Mouse (Mus musculus) heart, adult 18-20 months (tissue): ENCODE measurements around the gene Tspan5. TPM values are rescaled to one million over a fixed set of nuclear protein-coding genes. Genes with fewer than 3 reads are reported as not detected.

Experiments
- DNase-seq, 2 experiments: peaks; one replicate each; pipeline ENCODE4 v3.0.0; 2021 to 2022; ENCODE audit warnings: mixed read lengths in 1 of 2
- long read RNA-seq, 2 experiments: library from polyadenylated mRNA; stranded (forward); transcript quantifications; one replicate each; pipeline ENCODE4 v2.0.0; 2021
- total RNA-seq, 2 experiments: library from RNA; stranded (reverse); gene quantifications; 2 replicates each; pipeline ENCODE4 v1.2.3; 2021

Tspan5 gene
- 1 to 10 TPM; 6.4 to 6.9 TPM for total RNA-seq
- long read RNA-seq, experiment 1, full-length matches to known transcripts = 5 of 6 reads
- long read RNA-seq, experiment 1, partial matches to known transcripts = 0 of 6 reads
- long read RNA-seq, experiment 1, other reads (novel, unspliced or antisense) = 1 of 6 reads
- long read RNA-seq, experiment 2, full-length matches to known transcripts = 3 of 5 reads
- long read RNA-seq, experiment 2, partial matches to known transcripts = 0 of 5 reads
- long read RNA-seq, experiment 2, other reads (novel, unspliced or antisense) = 2 of 5 reads

DNA sequence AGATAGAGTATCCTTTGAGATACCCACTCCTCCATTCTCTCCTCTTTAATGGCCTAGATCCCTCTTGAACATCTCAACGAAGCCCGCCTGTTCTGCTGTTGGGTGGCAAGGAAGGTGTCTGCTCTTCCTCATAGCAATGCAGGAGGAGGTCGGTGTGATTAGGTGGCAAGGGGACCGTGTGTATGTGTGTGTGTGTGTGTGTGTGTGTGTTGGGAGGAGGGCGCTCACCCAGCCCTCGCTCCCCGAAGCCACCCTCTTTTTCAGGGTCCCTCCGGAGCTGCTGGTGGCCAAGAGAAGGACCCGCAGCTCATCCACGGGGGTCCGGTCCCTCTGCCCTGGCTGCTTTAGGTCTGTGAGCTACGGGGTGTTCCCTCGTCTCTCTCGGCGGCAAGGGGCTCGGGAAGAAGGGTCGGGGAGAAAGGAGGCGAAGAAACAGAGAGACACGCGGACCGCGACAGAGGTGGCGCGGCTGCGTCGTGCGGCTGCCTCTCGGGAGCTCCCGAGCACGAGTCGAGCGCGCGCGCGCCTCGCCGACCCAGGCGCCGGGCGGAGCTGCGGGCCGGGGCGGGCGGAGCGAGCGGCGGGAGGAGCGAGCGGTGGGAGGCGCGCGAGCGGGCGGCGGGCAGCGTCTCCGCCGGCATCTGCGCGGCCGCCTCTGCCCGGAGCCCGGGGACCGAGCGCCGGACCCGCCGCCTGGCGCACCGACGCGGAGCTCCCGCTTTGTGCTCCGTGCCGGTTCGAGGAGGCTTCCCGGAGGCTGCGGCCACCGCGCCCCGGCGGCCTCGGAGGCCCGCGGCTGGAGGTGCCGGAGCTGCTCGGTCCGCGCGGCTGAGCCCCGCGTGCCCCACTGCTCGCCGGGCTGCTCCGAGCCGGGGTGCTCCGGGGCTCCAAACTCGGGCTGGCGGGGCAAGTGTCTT is at the start of gene Tspan5:
Tspan5 (plus strand) TSS at position 547 of the 917 bp plus-strand sequence.
- DNase-seq = peak; percentile 75 to 83

DNA sequence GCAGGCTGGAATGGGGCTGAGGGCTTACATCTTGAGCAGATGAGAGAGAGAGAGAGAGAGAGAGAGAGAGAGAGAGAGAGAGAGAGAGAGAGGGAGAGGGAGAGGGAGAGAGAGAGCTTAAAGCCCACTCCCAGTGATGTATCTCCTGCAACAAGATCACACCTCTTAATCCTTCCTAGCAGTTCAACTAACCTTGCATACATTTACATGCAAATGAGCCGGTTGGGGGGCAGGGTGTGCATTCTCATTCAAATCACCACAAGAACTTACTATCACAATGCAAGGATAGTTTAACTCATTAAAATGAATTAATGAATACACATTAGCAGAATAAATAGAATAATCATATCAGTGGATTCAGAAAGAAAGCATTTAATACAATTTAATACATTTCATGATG is 49.7 kb upstream of the Tspan5 start:
- DNase-seq = no peak

DNA sequence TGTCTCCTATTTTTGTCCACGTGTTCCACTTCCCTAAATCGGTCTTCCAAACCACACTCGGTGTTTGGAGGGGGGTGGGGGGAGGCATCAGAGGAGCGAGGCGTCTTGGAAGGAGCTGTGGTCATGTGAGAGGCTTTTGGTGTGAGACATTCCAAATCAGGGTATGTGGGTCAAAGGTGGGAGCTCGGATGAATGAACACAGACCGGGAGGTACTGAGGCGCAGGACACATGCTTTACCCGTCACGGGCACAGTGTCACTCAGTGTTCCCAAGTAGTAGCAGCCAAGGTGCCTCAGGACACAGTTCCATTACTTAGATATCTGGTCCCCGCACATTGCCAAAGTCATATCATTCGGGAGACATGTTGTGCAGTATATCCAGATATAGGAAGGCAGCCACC is 38.6 kb upstream of the Tspan5 start:
- DNase-seq = no peak

DNA sequence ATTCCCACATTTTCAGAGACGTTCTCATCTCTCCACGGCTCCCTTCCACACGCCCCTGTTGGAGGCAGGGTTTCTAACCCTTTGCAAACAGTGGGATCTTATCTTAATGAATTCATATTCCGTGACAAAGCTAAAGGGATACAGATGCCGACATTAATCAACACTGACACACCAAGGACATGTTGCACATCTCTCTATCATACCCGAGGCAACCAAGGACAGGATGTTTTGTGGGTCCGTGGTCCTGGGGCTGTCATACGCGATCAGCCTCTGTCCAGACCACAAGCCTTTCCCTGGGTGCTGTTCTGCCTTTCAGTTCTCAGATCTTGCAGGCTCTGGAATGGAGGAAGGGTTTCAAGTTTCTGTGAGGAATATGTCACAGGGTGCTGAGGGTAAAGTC is 37.5 kb upstream of the Tspan5 start:
- DNase-seq = no peak

DNA sequence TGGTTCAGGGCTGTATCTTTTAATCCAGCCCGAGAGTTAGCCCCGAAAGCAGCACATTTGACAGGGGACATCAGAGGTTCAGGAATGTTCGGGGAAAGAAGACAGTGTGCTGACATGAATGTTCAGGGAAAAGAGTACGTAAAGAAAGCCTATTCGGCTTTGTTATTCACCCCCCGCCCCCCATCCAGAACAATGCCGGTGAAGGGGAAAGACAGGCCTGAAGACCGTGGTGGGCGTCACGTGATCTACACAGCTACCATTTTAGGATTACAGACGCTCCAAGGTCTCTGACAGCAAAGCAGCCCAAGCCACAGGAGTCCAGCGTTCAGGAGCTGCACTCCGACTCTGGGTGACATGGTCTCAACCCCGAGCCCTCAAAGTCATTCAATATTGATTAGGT is 36.1 kb upstream of the Tspan5 start:
- no peak for DNase-seq

DNA sequence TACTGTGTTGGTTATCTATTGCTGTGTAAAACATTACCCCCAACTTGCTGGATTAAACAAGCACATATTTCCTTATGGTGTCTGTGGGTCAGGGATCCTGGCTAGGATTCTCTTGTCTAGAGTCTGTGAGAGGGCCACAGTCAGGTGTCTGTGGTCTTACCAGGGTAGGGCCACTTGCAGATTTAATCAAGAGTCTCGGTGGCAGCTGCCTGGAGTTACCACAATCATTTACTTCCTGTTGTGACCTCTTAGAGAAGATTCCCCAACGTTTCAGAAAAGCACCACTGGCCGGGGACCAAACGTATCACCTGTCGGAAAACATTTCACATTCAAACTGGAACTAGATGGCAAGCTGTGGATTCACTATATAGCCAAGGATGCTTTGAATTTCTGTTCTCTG is 32.8 kb upstream of the Tspan5 start:
- DNase-seq = no peak

DNA sequence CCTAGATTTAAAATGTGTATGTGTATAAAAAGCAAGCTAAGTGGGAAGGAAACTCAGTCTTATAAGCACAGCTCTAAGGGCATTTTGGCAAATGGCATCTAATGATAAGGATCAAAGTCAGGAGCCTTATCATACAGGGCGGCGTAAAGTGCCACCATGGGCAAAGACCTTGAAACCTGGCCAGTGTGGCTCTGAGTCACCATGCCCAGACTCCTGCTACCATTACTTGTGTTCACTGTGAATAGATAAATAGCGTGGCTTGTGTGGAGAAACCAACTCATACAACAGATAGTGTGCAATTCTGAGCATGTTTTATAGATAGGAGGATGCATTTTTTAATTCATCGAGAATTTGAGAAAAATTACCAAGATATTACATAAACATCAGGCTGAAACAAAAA is 30.0 kb upstream of the Tspan5 start:
- no peak for DNase-seq

DNA sequence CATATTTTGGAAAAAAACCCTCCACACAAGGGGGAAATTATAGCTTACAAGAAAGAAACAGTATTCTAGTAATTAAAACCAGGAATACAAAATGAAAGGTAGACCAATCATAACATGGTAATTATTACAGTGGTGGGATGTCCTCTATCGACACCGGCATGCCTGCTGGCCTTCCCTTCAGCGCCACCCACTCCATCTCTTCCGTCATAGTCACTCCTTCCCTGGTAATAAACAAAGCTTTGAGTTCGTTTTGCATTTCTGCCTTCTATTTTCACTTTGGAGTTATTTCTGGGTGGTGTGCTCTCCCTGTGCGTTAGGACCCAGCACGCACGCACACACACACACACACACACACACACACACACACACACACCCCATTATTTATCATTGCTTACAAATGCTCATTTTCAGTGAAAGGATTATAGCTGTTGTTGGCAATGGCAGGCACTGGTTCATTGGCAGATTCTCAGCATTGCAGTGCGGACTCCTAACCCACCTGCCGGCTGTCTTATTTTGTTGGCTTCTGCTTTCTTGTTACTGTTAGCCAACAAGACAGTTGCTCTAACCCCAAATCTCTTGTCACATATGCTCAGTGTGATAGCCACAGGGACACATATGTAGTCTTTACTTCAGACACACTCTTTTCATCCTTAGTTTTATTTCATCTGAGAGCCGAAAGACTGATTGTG is 29.4 kb upstream of the Tspan5 start:
- DNase-seq = no peak

DNA sequence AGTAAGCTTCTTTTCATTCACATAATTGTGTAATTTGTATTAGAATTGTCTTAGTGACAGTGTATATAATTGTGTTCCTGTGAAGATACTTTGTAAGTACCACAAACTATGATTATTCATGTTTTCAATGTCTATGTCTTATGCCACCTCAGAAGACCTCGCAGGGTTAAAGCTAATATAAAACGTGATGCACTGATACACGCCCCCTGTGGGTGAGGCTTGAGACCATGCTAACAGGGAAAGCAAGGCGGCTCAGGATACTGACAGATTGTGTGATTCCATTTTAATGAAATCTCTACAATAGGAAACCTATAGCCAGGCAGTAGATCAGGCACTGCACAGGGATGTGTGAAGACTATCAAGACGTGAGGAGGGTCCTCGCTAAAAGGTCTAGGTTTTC is 28.9 kb upstream of the Tspan5 start:
- no peak for DNase-seq

DNA sequence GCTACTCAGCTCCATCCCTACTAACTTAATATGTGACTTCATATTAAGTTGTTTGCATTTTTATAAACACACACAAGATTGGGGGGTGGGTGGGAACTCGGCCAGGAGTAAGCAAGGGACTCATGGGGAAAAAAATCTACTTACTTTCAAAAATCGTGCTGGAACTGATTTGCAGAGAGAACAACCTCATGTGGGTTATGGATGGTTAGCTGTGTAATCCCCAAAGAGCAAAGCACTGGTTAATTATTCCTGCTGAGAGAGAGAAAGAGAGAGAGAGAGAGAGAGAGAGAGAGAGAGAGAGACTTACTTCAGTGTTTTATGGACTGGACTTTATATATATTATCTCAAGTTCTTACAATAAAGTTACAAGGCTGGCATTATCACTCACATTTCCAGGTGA is 27.2 kb upstream of the Tspan5 start:
- no peak for DNase-seq

DNA sequence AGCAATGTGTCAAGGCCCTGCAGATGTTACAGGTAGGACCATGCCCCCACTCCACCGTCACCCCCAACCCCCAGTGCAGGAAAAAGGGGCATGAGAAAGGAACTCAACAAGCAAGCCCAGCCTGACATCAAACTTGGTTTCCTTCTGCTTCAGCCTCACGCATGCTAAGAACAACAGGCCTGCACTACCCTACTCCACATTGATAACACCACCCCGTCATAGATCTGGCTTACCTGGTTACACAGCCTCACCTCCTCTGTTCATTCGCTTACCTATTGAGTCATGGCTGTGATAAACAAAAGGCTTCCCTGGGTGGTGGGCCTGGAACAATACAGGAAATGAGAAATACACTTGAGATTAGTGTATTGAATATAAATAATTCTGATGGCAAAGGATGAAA is 26.8 kb upstream of the Tspan5 start:
- no peak for DNase-seq

DNA sequence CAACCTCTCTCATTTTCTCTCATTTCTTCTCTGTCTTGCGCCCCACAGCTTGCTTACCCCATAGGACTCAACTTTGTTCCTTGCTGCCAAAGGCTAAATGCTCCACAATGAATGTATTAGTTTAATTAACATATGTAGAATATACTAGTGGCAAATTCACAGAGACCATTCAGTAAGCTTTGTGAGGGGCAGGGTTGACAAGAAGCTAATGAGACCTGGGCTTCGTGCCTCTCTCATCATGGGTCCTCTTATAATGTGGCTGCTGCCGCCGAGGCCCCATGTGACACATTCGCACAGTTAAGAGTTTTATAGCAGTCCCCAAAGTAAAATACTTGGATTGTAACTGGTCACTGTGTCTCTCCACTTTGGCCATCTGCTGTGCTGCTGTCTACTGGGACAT is 25.0 kb upstream of the Tspan5 start:
- DNase-seq = no peak

DNA sequence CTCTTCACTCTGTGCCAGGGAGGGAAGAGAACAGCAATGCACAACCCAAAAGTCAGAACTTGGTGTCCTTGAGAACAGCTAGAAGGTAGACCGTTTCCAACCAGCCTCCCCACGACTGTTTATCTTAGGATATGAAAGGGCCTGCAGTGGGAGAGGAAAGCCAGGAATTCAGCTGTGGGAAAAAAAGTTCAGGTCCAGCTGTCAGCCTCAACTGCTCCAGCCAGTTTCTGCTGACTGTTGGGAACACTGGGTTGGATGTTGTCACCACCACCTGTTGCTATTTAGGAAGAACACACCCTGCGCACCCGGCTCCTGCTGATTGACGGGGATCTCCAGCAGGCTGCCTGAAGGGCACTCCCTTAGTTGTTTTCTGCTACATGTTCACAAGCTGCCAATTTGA is 19.8 kb upstream of the Tspan5 start:
- DNase-seq = peak in 1 of 2 experiments; percentile 6

DNA sequence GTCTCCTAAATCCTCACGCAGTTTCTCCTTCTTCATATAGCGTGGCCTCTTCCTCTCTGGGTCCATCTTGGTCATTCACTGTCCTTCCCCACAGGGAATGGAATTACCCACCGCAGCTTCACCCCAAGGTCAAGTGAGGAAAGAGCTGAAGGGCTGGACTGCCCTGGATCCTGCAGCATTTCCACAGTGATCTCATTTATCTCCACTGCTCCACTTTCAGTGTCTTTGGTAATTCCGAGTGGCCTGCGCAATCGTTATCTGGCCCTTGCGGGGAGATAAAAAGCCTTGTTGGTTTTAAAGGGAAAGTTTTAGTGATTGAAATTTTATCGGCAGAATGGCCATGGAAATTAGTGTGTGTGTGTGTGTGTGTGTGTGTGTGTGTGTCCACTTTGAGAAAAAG is 14.4 kb upstream of the Tspan5 start:
- DNase-seq = no peak

DNA sequence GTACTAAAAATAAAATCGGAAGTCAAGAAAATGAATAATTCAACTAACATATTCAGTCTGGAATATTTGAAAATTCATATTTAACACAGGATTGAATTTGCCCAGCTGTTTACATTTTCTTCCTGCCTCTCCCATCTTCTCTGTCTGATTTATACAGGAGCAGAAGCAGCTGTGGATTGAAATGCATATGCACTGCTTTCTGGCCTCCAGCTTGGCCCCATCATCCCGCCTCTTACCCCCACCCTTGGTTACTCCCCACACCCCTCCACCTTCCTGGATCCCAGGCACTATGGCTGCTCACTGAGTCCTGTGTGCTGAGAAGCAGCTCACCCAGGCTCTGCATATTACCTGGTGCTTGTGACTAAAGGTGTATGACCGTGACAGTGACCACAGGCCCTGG is 13.2 kb upstream of the Tspan5 start:
- DNase-seq = no peak

DNA sequence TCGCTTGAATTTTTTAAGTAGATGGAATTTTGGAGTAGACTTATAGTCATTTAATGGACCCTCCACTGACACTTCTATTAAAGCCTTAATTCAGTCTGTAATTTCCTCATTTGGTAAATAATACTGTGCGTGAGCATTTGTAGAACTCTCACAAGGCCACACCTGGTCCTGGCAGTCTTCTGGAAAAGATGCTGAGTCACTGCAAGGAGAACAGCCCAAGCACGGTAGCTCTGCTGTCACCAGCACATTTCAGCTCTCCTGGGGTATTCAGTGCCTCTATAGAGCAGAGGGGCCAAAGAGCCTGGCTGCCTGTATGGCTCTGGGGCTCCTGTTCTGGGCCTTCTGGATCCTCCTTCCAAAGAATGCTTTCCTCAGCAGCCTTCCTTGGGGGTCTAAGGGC is 11.2 kb upstream of the Tspan5 start:
- DNase-seq = no peak

DNA sequence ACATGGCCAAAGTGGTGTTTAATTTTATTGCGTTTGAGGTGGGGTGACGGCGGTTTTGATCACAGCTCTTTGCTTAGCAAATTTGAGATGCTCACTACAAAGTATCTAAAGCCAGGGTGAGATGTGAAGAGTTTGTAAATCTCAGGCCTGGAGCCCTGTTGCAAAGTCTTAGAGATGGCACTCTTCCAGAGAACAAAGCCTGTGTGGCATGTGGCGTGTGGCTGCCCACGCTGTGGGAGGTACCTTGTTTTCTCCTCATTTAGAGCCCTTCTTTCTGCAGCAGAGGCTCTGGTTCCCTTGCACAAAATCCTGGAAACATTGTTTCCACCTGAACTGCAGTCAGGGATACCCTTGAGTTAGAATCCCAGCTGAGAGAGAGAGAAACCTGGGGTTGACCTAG is 6.2 kb upstream of the Tspan5 start:
- no peak for DNase-seq

DNA sequence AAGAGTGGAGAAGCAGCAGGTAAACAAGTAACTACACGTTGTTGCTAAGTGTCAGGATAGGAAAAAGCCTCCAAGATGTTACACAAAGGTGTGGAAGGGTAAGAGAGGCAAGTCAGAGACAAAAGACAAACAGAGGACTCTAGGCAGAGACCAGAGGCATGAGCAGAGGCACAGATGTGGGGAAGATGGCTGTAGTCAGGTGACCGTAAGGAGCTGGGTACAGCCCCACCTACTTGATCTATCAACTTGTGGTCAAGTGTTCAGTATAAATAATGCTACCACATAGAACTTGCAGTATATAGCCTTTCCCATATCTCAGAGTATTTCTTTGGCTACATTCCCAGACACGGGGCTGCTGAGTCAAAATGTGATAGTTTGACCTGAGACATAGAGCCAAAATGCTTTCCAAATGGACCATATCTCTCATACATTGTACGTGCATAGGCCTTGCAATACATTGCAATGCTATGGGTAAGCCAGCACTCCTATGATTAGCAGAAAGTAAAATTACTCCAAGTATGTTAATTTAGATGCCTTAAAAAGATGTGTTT is 2.8 kb upstream of the Tspan5 start:
- no peak for DNase-seq

DNA sequence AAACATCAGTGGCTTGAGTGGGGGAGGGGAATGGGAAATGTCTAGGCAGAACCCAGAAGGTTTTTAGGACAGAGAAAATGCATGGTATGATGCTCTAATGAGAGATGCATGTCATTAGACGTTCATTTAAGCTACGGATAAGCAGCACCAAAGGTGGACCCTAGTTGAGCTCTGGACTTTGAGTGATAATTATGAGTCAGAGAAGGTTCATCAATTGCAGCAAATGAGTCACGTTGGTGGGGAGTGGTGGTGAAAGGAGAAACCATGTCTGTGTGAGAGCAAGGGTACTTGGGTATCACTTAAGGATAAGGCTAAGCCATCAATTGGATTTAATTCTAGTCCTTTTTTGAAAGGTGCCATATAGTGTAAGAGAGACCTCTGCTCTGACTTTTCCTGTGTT is 1.7 kb upstream of the Tspan5 start:
- DNase-seq = no peak

DNA sequence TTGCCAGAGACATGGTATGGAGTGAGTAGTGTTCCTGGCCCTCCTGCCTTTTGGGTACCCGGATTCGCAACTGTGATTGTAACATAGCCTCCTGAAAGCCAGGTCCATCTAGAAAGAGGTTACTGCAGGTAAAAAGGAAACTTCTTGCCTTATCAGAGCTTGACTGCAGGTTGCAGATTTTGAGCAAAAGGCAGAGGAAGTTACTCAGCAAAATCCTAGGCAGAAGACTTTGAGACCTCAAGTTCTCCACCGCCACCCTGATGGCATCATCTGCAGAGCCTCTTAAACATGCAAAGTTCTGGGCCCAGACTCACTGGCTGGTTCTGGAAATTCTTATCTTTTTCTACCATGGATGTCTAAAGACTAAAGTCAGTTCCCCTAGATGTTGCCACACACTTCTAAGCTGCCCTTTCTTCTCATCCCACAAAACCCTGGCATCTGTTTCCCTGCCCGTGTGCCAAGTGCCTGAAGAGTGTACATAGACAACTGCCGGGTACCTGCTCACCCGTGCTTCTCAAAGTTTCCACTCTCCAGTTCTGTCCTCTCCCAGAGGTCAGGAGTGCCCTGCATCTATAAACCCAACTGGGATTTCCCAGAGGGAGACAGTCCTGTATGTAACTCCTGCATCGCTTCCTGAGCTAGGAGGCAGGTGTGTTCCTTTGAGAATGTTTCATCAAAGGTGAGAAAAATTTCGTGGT is 1.0 kb upstream of the Tspan5 start:
- no peak for DNase-seq

DNA sequence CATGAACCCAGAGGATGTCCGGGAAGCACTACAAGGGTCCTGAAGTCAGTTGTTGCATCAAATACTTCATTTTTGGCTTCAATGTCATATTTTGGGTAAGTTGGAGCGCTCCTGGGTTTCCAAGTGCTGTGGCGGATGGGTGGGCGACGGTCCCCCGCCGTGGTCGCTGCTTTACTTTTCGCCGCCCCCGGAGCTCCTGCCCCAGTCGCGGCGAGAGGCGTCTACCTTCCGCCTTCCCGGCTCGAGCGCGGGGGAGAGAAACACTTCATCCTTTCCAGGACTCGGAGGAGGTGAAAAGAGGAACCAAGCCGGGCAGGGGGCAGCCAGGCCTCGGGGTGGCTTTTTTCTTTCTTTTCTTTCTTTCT is 553 bp downstream of the Tspan5 start:
- DNase-seq = peak; percentile 29 to 57

DNA sequence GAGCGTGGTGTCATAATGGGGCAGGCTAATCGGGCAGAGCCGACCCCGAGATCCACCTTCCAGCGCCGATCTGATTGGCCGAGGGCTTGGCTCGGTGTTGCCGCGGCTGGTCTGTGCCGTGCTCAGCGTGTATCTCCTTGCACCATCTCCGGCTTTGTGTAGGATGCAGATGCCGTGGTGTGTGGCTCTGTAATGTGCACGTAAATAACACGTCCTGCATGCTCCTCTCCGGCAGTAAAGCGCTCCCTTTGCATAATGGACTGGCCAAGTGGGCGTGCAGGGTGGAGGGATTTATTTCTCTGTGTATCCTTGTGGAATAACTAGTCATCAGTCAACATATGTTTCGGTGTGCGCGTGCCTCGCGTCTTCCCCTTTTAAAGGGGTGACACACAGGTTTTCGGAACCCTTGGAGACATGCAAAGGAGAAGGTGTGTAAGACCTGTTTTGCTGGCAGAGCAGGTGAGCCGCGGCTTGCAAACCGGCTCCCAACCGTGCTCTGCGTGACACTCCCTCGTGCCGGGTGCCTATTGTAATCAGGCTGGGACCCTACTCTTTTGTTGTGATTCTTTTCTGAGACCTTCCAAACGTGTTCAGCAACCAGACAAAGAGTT is 1.2 kb downstream of the Tspan5 start:
- DNase-seq = peak; percentile 65 to 66
